Mouse (Mus musculus) spleen, adult 2 months (tissue): ENCODE measurements at regions not wholly inside any gene's neighbourhood (a gene's known extent, or its start where the extent isn't known, plus 50 kb on each side); places are given as distances from the start of the nearest gene placed in this dataset.

Source experiments
- CTCF ChIP-seq: fragments of 200-500 bp; IDR thresholded peaks from 2 replicates; pipeline ENCODE4 v1.5.1; 2011; ENCODE audit warnings: mild to moderate bottlenecking, inconsistent platforms; ENCODE audit not compliant: insufficient read depth, insufficient read length, insufficient replicate concordance; ENCODE audit errors: extremely low read depth
- POLR2A ChIP-seq: fragments of 200-500 bp; IDR thresholded peaks from 2 replicates; pipeline ENCODE4 v1.6.1; 2011; ENCODE audit warnings: low read depth, low read length, inconsistent platforms

GRCm38 (mm10) chr2:30525295-30525694 lies 51.3 kb upstream of the Ier5l start:
- no peak for TF ChIP-seq CTCF
- no peak for TF ChIP-seq POLR2A
